Mouse (Mus musculus): Measurements from ENCODE around the gene Anapc2. TPM values are rescaled to one million over a fixed set of nuclear protein-coding genes. Genes with fewer than 3 reads are reported as not detected.
"Not testable (repeated sequence)": the region's sequence is repeated elsewhere in the genome, so short reads cannot be mapped to it uniquely, and the experiment has no call there.

Gene Anapc2
- total and polyA plus RNA-seq, 3 experiments: 78.8 to 110 (median 82.7) TPM

GRCm38 (mm10) chr2:25240723-25241437 is 31.4 kb upstream of the Anapc2 start:
- DNase-seq: peak; percentile 86

DNA sequence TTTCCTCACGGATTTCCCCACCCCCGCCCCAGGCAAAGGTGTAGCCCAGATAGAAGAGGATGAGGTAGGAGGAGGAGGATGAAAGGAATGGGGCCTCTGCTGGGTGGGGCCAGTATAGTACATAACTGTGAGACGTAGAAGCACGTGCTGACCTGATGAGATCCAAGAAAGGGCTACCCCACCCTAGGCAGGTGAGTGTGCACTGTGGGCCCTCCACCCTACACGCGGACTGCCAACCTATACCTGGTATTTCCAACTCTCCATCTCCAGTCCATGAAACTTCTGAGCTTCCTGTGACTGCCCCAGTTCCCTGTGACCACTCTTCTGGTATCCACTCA is 30.9 kb upstream of the Anapc2 start:
- no peak for DNase-seq

GRCm38 (mm10) chr2:25242101-25242506 is 30.2 kb upstream of the Anapc2 start, which contains the start of the genes Rnf208 and Cysrt1:
TSS of gene Rnf208 (plus strand) at chr2:25242255.
TSS of gene Cysrt1 (minus strand) at chr2:25242452.
- no peak for DNase-seq

DNA sequence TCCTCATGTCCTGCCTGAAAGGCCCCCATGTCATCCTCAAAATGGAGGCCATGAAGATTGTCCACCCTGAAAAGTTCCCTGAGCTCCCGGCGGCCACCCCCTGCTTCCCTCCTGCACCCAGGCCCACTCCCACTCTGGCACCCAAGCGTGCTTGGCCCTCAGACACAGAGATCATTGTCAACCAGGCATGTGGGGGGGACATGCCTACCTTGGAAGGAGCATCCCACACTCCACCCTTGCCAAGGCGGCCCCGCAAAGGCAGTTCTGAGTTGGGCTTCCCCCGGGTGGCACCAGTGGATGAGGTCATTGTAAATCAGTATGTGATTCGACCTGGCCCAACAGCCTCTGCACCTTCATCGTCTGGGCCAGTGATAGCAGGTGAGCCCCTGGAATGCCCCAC is 28.9 kb upstream of the Anapc2 start:
- no peak for DNase-seq

DNA sequence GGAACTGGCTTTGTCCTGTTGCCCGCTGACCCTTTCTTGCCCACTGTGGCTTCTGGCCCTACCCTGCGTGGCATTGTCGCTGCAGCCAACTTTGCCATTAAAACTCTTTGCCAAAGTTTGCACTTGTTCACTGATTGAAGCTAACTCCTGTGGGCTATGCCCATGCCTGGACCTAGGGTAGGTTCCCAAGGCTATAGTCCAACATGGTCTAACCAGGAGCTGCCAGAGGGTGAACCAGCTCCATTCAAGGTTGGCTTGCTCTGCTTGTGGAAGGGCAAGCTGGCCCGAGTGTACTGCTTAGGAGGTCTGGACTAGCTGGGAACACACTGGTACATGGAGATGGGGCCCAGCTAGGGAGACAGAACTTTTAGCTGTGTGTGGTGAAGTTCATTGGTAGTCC is 28.1 kb upstream of the Anapc2 start:
- no peak for DNase-seq

DNA sequence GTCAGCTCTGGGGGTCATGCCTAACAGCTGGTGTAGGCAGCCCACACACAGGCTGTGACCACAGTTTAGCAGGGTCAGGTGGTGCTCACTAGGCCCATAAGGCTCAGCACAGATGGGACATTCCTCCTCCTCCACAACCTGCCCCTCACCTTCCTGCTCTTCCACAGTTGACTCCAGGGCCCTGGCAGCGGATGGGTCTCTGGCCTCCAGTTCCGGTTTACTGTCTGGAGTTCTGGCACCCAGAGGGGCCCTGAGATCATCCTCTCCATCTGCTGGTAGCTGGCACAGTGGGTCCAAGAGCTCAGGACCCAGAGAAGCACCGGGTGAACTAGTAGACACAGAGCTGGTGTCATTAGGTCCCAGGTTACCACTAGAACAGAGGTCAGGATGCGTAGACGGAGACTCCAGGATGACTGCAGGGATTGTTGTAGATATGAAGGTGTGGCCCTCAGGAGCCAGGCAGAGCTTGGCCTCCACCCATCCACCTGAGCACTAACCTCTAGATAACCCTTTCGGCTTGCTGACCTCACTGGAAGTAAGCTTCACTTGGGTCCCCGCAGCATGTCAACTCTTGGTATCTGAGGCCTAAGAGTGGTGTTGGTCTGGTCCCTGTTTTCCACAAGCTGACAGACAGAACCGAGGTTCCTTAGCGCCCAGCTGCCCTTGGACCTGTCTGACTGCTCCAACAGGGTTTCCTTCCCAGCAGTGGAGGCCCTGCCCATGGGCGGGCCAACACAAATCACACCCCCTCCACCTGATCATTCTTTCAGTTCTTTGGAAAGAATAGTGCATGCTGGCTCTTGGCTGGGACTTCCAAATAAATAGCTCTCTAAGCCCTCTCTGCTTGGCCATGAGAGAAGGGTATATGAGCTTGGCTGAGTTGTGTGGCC is 25.9 kb upstream of the Anapc2 start, which contains the start of gene AL732309.1:
Gene AL732309.1 (minus strand): TSS at position 681 of the 890 bp plus-strand sequence.
- no peak for DNase-seq

GRCm38 (mm10) chr2:25252331-25252730 is 19.9 kb upstream of the Anapc2 start:
- DNase-seq: no peak

- DNase-seq: peak; percentile 92
Measured at GRCm38 (mm10) chr2:25255284-25255779, 16.9 kb upstream of the Anapc2 start, which contains the start of gene Tmem203. TSS of gene Tmem203 (plus strand) at chr2:25255439.

DNA sequence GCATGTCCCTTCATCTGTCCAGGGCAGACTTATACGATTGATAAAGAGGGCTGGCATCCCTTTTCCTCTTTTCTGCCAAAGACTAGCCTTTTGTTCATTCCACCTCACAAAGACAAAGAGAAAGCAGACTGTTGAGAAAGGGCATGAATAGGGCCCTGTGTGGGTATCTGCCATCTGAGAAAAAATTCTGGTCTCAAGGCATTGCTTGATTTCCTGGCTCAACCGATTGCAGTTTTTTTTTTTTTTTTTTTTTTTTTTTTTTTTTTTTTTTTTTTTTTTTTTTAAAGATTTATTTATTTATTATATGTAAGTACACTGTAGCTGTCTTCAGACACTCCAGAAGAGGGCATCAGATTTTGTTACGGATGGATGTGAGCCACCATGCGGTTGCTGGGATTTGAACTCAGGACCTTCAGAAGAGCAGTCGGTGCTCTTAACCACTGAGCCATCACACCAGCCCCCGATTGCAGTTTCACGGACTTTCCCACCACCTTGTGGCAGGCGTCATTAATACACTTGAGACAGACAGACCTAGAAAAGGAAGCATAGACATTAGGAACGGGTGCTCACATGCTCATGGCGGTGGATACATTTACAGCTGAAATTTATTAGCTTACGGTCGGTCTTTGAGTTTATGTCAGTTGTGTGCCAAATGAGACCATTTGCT is 15.7 kb upstream of the Anapc2 start:
- not testable (repeated sequence) for DNase-seq

DNA sequence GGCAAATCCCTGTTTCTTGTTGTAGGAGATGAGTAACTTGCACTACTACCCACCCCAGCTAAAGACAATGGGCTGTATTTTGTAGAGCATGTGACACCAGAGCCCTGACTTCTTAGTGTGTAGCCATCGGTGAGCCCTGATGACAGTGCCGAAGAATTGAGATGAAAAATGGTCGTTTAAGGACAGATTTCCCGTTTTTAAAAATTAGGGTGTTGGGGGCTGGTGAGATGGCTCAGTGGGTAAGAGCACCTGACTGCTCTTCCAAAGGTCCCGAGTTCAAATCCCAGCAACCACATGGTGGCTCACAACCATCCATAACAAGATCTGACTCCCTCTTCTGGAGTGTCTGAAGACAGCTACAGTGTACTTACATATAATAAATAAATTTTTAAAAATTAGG is 15.0 kb upstream of the Anapc2 start:
- not testable (repeated sequence) for DNase-seq

GRCm38 (mm10) chr2:25258887-25259286 is 13.4 kb upstream of the Anapc2 start:
- DNase-seq: no peak

DNA sequence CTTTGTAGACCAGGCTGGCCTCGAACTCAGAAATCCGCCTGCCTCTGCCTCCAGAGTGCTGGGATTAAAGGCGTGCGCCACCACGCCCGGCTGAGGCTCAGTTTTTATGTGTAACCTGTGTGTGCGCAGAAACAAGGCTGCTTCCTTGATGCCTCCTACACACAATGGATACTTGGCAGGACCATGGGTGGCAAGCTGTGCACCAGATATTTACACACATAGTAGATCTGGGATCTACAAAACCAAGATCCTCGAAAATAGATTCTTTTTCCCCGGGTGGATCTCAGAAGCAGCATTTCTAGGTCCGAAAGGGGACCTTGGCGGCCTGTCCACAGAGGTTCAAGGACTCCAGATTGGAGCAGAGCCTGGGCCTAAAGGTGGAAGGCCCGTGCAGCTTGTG is 10.4 kb upstream of the Anapc2 start:
- no peak for DNase-seq

DNA sequence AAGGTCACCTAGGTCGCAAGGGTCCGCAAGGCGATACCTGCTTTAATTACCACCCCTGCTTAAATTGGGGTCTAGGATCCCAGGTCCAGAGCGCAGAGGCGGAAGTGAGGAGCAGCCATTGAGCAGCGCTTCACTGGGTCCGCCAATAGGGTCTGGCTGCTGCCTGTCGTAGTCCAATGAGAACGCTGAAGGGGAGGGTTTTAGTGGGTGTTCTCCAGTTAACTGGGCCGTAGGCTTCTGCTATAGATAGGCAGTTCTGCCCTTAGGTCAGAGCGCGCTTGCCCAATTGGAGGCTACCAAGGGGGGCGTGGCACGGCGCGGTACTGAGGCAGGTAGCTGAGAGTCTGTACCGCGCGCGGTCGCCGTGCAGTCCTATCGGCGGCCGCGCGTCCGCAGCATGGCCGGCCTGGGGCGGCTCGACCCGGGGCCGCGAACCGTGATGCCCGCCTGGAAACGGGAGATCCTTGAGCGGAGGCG is 9.9 kb upstream of the Anapc2 start, which contains the start of gene Tprn:
Gene Tprn (plus strand): TSS at position 328 of the 477 bp plus-strand sequence.
- DNase-seq: peak; percentile 98

DNA sequence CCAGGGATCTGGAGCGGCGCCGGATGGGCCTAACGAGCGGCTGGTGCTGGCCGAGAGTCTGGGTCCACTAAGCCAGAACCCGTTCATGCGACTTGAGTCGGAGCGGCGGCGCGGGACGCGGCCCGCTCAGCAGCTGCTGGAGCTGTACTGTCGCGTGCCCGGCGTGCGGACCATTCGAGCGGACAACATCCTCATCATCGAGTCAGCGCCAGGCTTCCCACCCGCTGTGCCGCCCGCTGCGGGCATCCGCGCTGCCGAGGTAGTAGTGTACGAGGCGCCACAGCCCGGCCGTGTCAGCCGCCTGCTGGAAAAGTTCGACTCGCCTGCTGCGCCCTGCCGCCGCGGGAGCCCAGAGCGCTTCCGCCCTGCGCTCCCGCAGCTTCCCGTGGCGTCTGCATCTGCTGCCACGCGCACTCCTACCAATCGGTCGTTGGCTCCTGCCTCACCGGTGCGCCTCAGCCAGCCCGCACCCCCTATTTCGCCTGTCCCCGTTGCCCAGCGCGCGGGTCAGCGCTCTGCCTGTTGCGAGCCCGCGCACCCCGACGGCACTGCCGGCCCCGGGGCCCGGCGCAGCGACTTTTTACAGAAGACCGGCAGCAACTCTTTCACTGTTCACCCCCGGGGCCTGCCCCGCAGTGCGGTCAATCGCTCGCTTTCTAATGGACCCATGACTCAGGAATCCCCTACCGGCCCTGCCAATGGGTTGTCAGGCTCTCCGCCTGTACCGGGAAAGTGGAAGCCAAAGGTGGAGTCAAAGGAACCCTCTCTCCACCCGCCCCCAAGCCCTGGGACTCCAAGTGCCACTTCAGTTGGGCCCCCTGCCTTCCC is 9.3 kb upstream of the Anapc2 start:
- DNase-seq: peak; percentile 70

DNA sequence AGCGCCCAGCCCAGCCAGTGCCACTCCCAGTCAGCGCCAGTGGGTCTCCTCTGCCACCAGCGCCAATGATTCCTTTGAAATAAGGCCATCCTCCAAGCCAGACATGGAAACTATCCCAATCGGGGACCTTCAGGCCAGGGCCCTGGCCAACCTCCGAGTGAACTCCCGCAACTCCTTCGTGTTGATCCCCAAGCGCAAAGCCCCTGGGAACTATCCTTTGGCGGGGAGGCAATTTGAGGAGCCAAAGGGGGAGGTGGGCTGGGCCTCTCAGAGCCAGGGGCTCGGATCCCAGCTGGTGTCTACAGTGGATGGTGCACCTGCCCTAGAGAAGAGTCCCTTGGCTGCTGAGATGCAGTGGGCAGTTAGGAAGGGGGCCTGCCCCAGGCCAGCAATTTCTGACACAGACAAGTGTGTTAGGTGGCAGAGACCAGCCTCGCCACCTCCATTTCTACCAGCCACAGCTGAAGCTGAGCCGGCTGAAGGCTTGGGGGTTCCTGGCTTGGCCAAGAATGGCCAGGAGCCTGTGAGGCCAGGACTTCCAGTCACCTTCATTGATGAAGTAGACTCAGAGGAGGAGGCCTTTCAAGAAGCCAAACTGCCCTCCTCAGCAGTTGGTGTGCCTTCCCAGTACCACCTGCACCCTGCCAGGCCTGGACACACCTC is 8.5 kb upstream of the Anapc2 start:
- DNase-seq: no peak

DNA sequence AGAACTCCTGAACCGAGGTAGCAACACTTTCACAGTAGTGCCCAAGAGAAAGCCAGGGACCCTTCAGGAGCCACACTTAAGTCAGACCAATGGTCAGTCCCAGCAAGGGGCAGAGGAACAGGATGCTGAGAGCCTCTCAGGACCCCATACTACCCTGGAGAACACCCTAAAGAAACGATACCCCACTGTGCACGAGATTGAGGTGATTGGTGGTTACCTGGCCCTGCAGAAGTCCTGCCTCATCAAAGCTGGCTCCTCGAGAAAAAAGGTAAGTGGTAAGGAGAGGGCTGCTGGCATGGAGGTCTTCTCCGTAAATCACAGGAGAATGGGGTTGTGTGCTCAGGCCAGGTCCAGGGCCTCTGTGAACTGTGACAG is 8.0 kb upstream of the Anapc2 start:
- DNase-seq: no peak

GRCm38 (mm10) chr2:25264851-25265250 is 7.4 kb upstream of the Anapc2 start:
- no peak for DNase-seq

DNA sequence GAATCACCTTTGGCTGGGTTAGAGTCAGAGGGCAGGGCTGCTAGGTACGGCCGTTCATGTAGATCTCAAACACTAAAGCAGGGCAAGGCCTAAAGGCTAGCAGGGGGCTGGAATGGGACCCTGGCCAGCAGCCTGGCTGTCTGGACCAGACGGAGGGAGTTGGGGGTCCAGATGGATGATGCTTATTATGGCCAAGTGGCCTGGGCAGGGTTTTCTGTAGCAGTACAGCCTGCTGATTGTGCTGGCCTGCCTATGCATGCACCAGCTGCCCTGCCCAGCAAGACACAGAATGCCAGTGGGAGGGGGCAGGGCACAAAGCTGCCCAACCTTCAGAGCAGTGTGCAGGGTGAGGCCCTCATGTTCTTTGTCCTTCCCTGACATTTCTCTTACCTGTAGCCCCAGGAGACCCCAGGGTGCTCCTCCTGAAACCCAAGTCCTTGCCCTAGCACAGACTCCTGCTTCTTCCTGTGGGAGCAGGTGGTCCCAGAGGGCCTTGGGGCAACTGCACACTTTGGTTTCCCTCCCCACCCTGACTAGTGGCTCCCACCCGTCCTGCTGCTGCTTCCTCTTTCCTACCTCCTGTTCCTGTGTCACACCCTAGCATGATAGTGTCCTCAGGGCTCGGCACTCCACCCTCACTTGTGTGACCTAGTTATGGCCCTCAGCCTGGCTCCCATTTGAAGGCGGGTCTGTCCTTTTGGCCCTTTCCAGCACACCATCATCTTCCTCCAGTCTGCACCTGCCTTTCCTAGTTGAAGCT is 6.2 kb upstream of the Anapc2 start:
- no peak for DNase-seq

GRCm38 (mm10) chr2:25266720-25267119 is 5.6 kb upstream of the Anapc2 start:
- peak; percentile 24 for DNase-seq

DNA sequence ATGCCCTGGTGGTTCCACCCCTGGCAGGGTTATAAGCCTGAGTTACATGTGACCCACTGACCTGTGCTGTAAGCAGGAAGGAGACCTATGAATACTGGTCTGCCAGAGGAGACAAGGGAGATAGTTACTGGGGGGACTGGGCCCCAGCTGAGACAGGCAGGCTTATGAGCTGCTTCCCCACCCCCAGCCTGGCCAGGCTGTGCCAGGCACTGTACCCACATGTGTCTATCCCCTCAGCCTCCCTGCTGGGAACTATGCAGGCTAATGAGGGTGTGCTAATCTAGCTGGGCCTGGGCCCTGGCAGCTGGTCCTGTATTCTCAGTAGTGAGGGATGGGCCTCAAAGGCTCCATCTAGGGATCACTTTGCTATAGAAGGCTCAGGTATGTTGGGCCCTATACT is 5.0 kb upstream of the Anapc2 start:
- DNase-seq: no peak
